Mouse (Mus musculus): ENCODE measurements around the gene Akap17b. TPM values are rescaled to one million over a fixed set of nuclear protein-coding genes. Genes with fewer than 3 reads are reported as not detected.

The Akap17b gene
- 0.62 and 0.65 TPM in 2 replicates for polyA plus RNA-seq (2012; rRNA removed)

DNA sequence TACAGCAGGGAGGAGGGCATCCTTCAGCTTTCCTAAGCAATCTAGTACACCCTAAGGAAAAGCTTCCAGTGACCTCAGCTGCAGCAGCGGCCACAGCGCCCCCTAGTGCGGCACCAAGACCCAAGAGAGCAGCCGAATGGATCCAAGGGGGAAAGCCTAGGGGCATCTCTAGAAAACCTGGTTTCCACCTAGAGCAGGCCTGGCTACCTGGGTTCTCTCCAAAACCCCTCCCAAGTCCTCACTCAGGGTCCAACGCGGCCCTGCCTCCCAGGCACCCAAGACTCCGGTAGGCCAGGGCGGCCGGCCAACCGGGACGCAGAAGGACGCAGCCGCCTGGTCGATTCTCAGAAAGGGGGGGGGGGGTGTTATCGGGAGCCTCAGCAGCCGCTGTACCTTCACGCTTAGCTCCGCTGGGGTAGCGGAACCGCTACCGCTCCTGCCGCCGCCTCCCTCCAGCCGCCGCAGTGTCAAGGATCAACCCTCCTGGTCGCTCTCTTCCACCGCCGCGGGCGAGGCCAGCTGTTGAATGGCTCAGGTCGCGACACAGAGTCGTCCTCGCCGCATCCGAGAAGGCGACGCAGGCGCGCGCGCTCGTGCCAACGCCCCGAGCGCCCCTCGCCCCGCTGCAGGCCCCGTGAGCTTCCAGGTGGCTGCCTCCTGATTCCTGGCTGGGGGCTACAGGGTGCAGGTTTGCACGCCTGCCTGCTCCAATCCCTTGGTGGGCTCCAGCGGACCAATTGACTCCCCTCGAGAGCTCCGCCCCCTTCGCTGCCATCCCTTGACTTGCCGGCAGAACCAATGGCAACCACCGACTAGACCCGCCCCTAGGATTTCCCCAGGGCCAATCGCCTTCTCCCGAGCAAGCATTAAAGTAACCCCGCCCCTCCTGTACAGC lies at the start of gene Akap17b:
TSS of gene Akap17b (minus strand) at position 739 of the 895 bp plus-strand sequence.

DNA sequence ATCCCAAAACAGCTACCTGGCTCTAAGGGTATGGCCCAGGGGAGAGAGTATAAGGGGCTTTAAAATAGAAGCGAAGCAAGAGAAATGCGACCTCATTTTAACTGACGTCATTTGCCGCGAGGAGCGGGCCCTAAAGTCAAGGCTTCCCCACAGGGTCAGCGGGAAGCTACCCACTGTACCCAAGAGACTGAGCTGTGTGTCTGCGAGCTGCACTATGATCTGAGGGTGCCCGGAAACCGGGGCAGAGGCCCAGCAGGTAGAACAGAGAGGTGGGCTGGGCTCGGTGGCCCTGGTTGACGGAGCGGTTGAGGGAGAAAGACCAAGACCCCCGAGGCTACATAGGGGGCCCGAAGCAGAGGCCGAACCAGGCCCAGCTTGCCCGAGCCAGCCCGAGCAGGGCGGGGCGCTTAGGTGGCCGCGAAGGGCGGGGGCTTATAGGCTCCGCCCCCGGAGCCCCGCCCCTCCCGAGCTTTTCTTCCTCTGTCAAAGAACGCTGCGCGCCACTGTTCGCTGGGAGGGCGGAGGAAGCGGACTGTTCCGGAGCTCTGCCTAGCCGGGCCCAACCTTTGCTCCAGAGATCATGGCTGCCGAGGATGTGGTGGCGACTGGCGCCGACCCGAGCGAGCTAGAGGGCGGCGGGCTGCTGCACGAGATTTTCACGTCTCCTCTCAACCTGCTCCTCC lies 47.3 kb downstream of the Akap17b start, which contains the start of gene Pgrmc1:
TSS of gene Pgrmc1 (plus strand) at position 500 of the 683 bp plus-strand sequence.

Other genes starting within 250 kb of the Akap17b start
- not detected in 2 replicates for gene Gm6268, start 244.1 kb downstream of the Akap17b start, polyA plus RNA-seq (2012; rRNA removed)
- gene Gm14569, start 153.6 kb downstream of the Akap17b start, polyA plus RNA-seq (2012; rRNA removed) = not detected in 2 replicates
- 44.4 and 55.9 TPM in 2 replicates for gene Pgrmc1, start 47.2 kb downstream of the Akap17b start, polyA plus RNA-seq (2012; rRNA removed)
- 0.37 and 0.49 TPM in 2 replicates for gene Slc25a43, start 98.3 kb upstream of the Akap17b start, polyA plus RNA-seq (2012; rRNA removed)
- 331 and 391 TPM in 2 replicates for gene Slc25a5, start 150.3 kb upstream of the Akap17b start, polyA plus RNA-seq (2012; rRNA removed)
- 15.9 and 20.7 TPM in 2 replicates for gene Ube2a, start 228.5 kb upstream of the Akap17b start, polyA plus RNA-seq (2012; rRNA removed)
- gene C330007P06Rik, start 228.7 kb upstream of the Akap17b start, polyA plus RNA-seq (2012; rRNA removed) = 6.6 and 7.8 TPM in 2 replicates